Mouse (Mus musculus) midbrain, embryonic 15.5 days (tissue): Measurements from ENCODE around the gene 4930550C14Rik. TPM values are rescaled to one million over a fixed set of nuclear protein-coding genes. Genes with fewer than 3 reads are reported as not detected.

Source experiments
- microRNA-seq: library from miRNA; unstranded; fragments of <30 nt; microRNA quantifications from one replicate; pipeline ENCODE4, GENCODE M21; 2016
- polyA plus RNA-seq: library from polyadenylated mRNA; unstranded; fragments of >200 nt; fragmentation: Nextera tagmentation; extraction: Ambion mirVana; gene quantifications from 2 replicates; pipeline ENCODE4 v1.2.1, GENCODE M21; 2015

The 4930550C14Rik gene
- polyA plus RNA-seq, 1 experiment from 2014 or later, result 0.13 TPM

Small RNA genes within 50 kb of the gene (microRNA-seq; reads per million reads assigned to microRNA genes)
- gene Mir130c, result not detected

Other genes starting within 250 kb of the 4930550C14Rik start
- gene Ddx10, start 154.3 kb upstream of the 4930550C14Rik start, polyA plus RNA-seq, result 22.7 and 25.8 TPM in 2 replicates
- gene Exph5, start 100.7 kb upstream of the 4930550C14Rik start, polyA plus RNA-seq, result 0.23 and 0.35 TPM in 2 replicates
- 5.8 and 6.6 TPM in 2 replicates for gene Kdelc2, start 18.3 kb upstream of the 4930550C14Rik start, polyA plus RNA-seq
- 9.2 and 10.5 TPM in 2 replicates for gene Atm, start 134.4 kb downstream of the 4930550C14Rik start, polyA plus RNA-seq
- gene Npat, start 134.7 kb downstream of the 4930550C14Rik start, polyA plus RNA-seq, result 9.9 and 11.0 TPM in 2 replicates
- 137 and 138 TPM in 2 replicates for gene Acat1, start 208.1 kb downstream of the 4930550C14Rik start, polyA plus RNA-seq